Mouse (Mus musculus): ENCODE data around the gene Plxnc1. TPM values are rescaled to one million over a fixed set of nuclear protein-coding genes. Genes with fewer than 3 reads are reported as not detected.
A peak's percentile ranks its signal among the peaks of the same experiment; 100 is the strongest.

Plxnc1 gene
- total and polyA plus RNA-seq, 2 experiments from 2014 or later: 12.9 to 78.5 TPM

- Histone ChIP-seq H3K9me3 (ENCODE audit: low read length) (no peaks in the 10 kb centered on the region), H3K4me1 (ENCODE audit: insufficient read depth, low read length) (peaks cover 7% of the 10 kb centered on the region; the same call in 1 of the 2 replicates), H3K9ac (replicated peaks; ENCODE audit: low read length, poor library complexity, severe bottlenecking) (peak overlapping the region; percentile 94), H3K36me3 (ENCODE audit: insufficient read depth, low read length) (no peaks in the 10 kb centered on the region), H3K27ac (ENCODE audit: low read depth, low read length) (peak overlapping the region; percentile 92), H3K27me3 (ENCODE audit: insufficient read depth, low read length) (no peaks in the 10 kb centered on the region), H3K4me3 (ENCODE audit: low read depth, low read length) (peak overlapping the region; percentile 92), H3K4me2 (ENCODE audit: low read depth, low read length, poor library complexity, severe bottlenecking) (peak overlapping the region; percentile 77)
- under 1% methylated on average over 33 of the region's 36 CpGs for WGBS
- peak; percentile 73 for DNase-seq (ENCODE audit: low spot score)
- ATAC-seq (ENCODE audit: low FRiP score): peak; percentile 14; the same call in 1 of the 2 replicates
- 0 out of 2 replicates have a peak, but pooled peaks have one; percentile 1 for TF ChIP-seq CTCF (IDR thresholded peaks at IDR 0.05)
Observed at GRCm38 (mm10) chr10:94945206-94945711, 624 bp upstream of the Plxnc1 start.

DNA sequence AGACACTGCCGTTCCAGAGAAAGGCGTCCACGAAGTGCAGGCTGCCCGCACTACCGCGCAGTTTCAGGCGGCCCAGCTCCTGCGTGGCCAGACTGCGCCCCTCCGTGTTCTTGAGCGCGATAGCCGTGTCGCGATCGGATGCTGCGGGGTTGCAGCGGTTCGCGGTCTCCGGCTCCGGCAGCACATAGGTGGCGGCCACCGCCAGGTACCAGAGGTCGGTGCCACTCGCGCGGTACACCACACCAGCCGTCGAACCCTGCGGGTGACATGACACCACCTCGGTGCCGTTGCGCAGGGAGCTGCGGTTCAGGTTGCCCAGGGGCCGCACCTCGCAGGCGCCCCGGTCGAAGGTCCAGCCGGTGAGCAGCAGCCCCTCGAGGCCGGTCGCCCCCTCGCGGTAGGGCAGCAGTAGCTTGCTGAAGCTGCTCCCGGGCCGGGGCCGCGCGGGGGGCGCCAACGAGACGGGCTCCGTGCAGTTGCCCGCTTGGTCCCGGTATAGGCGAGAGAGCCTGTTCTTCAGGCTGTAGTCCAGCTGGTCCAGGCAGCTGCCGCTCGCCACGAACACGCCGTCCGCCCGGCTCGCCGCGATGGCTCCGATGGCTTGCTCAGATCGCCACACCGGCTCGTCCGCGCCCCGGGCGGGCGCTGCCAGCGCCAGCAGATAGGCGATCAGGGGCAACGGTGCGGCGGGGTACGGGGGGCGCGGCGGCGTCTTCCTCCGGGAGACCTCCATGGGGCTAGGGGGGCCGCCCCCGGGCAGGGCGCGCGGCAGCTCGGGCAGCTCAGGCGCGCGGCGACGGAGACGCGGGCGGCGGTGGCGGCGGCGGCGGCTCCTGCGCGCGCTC, 567 bp downstream of the Plxnc1 start:
- peaks cover 10% of the 10 kb centered on the region; the same call in 1 of the 2 replicates for H3K4me1 ChIP-seq (ENCODE audit: insufficient read depth, low read length)
- H3K9me3 ChIP-seq (ENCODE audit: low read length): no peaks in the 10 kb centered on the region
- DNase-seq (ENCODE audit: low spot score) (peak; percentile 70), ATAC-seq (ENCODE audit: low FRiP score) (peak; percentile 70)
- H3K4me2 ChIP-seq (ENCODE audit: low read depth, low read length, poor library complexity, severe bottlenecking): peak overlapping the region; percentile 77
- no peaks in the 10 kb centered on the region for H3K27me3 ChIP-seq (ENCODE audit: insufficient read depth, low read length)
- TF ChIP-seq CTCF (IDR thresholded peaks at IDR 0.05): peak; percentile 70
- no peaks in the 10 kb centered on the region for H3K36me3 ChIP-seq (ENCODE audit: insufficient read depth, low read length)
- peak overlapping the region; percentile 92 for H3K4me3 ChIP-seq (ENCODE audit: low read depth, low read length)
- H3K27ac ChIP-seq (ENCODE audit: low read depth, low read length): peak overlapping the region; percentile 92
- peak overlapping the region; percentile 94 for H3K9ac ChIP-seq (replicated peaks; ENCODE audit: low read length, poor library complexity, severe bottlenecking)
- WGBS: 1% methylated on average over 74 of the region's 110 CpGs

DNA sequence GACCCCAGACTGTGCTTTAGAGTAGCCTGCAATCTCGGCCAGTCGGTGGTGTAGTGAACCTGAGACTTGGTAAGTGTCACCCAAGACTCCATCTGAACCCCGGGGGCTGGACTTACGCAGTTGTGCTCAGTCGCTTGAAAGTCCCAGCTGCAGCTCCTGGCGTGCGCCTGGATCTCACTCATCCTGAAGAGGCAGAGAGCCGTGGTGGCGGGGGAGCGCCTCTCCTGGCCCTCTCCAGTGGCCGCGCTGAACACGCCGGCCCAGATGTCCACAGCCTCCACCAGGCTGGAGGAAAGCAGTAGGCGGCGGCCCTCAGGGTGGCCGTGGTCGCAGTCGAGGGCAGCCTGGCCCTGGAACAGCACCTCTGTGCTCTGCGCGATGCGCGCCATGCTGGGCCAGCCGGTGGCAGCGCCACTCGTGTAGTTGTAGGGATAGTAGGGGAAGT, 1.2 kb downstream of the Plxnc1 start:
- ATAC-seq (ENCODE audit: low FRiP score): no peak
- peak overlapping the region; percentile 77 for H3K4me2 ChIP-seq (ENCODE audit: low read depth, low read length, poor library complexity, severe bottlenecking)

GRCm38 (mm10) chr10:94942449-94943041, 2.1 kb downstream of the Plxnc1 start:
- H3K4me1 ChIP-seq (ENCODE audit: insufficient read depth, low read length): peaks cover 10% of the 10 kb centered on the region; the same call in 1 of the 2 replicates
- ATAC-seq (ENCODE audit: low FRiP score): no peak
- no peaks in the 10 kb centered on the region for H3K36me3 ChIP-seq (ENCODE audit: insufficient read depth, low read length)
- WGBS: 2% methylated on average over 17 of the region's 17 CpGs
- no peaks in the 10 kb centered on the region for H3K27me3 ChIP-seq (ENCODE audit: insufficient read depth, low read length)
- DNase-seq (ENCODE audit: low spot score): peak; percentile 55
- no peaks in the 10 kb centered on the region for H3K9me3 ChIP-seq (ENCODE audit: low read length)
- H3K4me3 ChIP-seq (ENCODE audit: low read depth, low read length): peak overlapping the region; percentile 92
- peak overlapping the region; percentile 92 for H3K27ac ChIP-seq (ENCODE audit: low read depth, low read length)
- peak overlapping the region; percentile 77 for H3K4me2 ChIP-seq (ENCODE audit: low read depth, low read length, poor library complexity, severe bottlenecking)
- TF ChIP-seq CTCF (IDR thresholded peaks at IDR 0.05): no peak
- peak overlapping the region; percentile 94 for H3K9ac ChIP-seq (replicated peaks; ENCODE audit: low read length, poor library complexity, severe bottlenecking)

More for the DNA sequence above, 1.2 kb downstream of the Plxnc1 start:
- no peaks in the 10 kb centered on the region for H3K27me3 ChIP-seq (ENCODE audit: insufficient read depth, low read length)
- H3K27ac ChIP-seq (ENCODE audit: low read depth, low read length): peak overlapping the region; percentile 92
- DNase-seq (ENCODE audit: low spot score): peak; percentile 52
- no peaks in the 10 kb centered on the region for H3K36me3 ChIP-seq (ENCODE audit: insufficient read depth, low read length)
- TF ChIP-seq CTCF (IDR thresholded peaks at IDR 0.05): no peak
- WGBS: 0% methylated on average over 24 of the region's 26 CpGs
- H3K9me3 ChIP-seq (ENCODE audit: low read length): no peaks in the 10 kb centered on the region
- peak overlapping the region; percentile 92 for H3K4me3 ChIP-seq (ENCODE audit: low read depth, low read length)
- H3K9ac ChIP-seq (replicated peaks; ENCODE audit: low read length, poor library complexity, severe bottlenecking): peak overlapping the region; percentile 94
- H3K4me1 ChIP-seq (ENCODE audit: insufficient read depth, low read length): peaks cover 10% of the 10 kb centered on the region; the same call in 1 of the 2 replicates

GRCm38 (mm10) chr10:94941551-94941950, 3.1 kb downstream of the Plxnc1 start:
- ATAC-seq (ENCODE audit: low FRiP score): no peak
- Histone ChIP-seq H3K4me2 (ENCODE audit: low read depth, low read length, poor library complexity, severe bottlenecking) (peak overlapping the region; percentile 77), H3K27ac (ENCODE audit: low read depth, low read length) (no peak overlapping the region), H3K27me3 (ENCODE audit: insufficient read depth, low read length) (no peaks in the 10 kb centered on the region), H3K4me1 (ENCODE audit: insufficient read depth, low read length) (peaks cover 10% of the 10 kb centered on the region; the same call in 1 of the 2 replicates), H3K4me3 (ENCODE audit: low read depth, low read length) (peak overlapping the region; percentile 92), H3K9ac (replicated peaks; ENCODE audit: low read length, poor library complexity, severe bottlenecking) (peak overlapping the region; percentile 94; the same call in 1 of the 2 replicates), H3K36me3 (ENCODE audit: insufficient read depth, low read length) (no peaks in the 10 kb centered on the region), H3K9me3 (ENCODE audit: low read length) (no peaks in the 10 kb centered on the region)
- WGBS: 2% methylated on average over 4 of the region's 4 CpGs
- no peak for TF ChIP-seq CTCF (IDR thresholded peaks at IDR 0.05)
- peak; percentile 71 for DNase-seq (ENCODE audit: low spot score)

Measured in midbrain, postnatal 0 days (tissue).